8 mouse cellular contexts compared by ENCODE assay signal in the genomic region with DNA sequence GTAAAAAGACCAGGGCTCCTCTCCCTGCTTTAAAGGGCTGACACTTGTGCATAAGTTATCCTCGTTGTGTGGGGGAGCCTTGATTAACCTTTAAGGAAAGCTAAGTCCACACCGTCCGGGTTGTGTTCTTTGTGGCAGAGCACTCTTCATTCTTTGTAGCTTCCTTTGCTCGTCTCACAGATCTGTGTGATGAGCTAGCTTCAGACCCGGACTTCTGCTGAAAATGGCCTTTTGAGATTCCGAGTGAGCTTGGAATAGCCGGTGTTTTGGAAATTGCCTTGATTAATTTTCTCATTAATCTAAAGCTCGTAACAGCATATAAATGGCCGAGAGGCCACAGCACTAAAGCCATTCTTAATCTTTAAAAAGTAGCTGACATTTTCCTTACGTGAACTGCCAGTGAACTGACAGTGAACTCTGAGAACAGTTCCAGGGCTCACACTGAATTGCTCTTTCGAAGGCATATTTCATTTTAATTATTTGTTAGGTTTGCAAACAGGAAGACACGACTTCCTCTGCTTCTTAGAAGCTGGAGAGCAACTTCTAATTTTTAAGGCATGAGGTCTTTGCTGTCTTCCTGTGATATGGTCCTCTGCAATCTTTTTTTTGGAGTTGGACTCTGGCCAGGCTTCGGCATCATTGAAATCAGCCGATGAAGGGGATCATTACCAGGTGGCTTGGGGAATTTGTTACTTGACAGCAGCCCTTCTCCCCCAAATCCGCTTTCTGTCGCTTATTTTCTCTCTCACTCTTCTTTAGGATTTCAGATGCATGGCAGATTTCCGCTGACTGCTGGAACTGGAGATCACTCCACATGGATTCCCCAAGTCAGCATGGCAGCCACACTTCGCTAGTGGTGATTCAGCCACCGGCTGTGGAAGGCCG. TPM values are rescaled to one million over a fixed set of nuclear protein-coding genes. Genes with fewer than 3 reads are reported as not detected.
DNase-seq lines count a peak whose midpoint lies in the region; ATAC-seq and TF ChIP-seq lines count a peak whose summit lies in the region.

No protein-coding gene starts in this region.

- WGBS in spleen, adult 2 months = 52% methylated on average over 20 of the region's 20 CpGs
- 55% methylated on average over 20 of the region's 20 CpGs for WGBS in heart, postnatal 0 days
- 31% methylated on average over 20 of the region's 20 CpGs for WGBS in neural tube, embryonic 13.5 days

- peak overlapping the region; percentile 93 for H3K4me2 ChIP-seq in heart, postnatal 0 days (ENCODE audit: low read depth, low read length)
- peak overlapping the region; percentile 65 for H3K4me2 ChIP-seq in neural tube, embryonic 13.5 days

- H3K27ac ChIP-seq in spleen, adult 2 months (ENCODE audit: insufficient read depth, low read length) = 0 out of 2 replicates have a peak overlapping the region, but pooled peaks have one; percentile 31
- H3K27ac ChIP-seq in heart, postnatal 0 days (ENCODE audit: low read depth) = peak overlapping the region; percentile 81
- no peak overlapping the region for H3K27ac ChIP-seq in neural tube, embryonic 13.5 days (replicated peaks)

- no peak for ATAC-seq in heart, postnatal 0 days (ENCODE audit: insufficient read depth, low read depth)
- no peak for ATAC-seq in neural tube, embryonic 13.5 days (ENCODE audit: low read depth)

- no peaks in the 10 kb centered on the region for H3K36me3 ChIP-seq in spleen, adult 2 months (ENCODE audit: control insufficient read depth, insufficient read depth, low read length)
- H3K36me3 ChIP-seq in heart, postnatal 0 days (replicated peaks; ENCODE audit: control insufficient read depth, insufficient read depth, low read length) = peaks cover 28% of the 10 kb centered on the region
- peaks cover 21% of the 10 kb centered on the region for H3K36me3 ChIP-seq in neural tube, embryonic 13.5 days

- no peak overlapping the region for H3K4me3 ChIP-seq in spleen, adult 2 months (ENCODE audit: extremely low read depth, insufficient read depth, insufficient read length)
- H3K4me3 ChIP-seq in heart, postnatal 0 days (ENCODE audit: low read depth, low read length) = peak overlapping the region; percentile 79
- peak overlapping the region; percentile 82 for H3K4me3 ChIP-seq in neural tube, embryonic 13.5 days

- no peak for TF ChIP-seq EP300 in heart, postnatal 0 days (IDR thresholded peaks at IDR 0.05; ENCODE audit: low read depth)

- DNase-seq in spleen, adult 2 months (ENCODE audit: low read depth in 1 of 2, low spot score in 2 of 2) = no peak
- no peak for DNase-seq in spleen, postnatal 10 days (ENCODE audit: low spot score in 2 of 2)
- DNase-seq in heart, postnatal 0 days (ENCODE audit: low spot score) = no peak
- DNase-seq in kidney, postnatal 36 days = peak; percentile 58 to 62
- no peak for DNase-seq in spleen, postnatal 36 days (ENCODE audit: low spot score in 2 of 2)
- DNase-seq in spleen, postnatal 14 days (ENCODE audit: low spot score in 2 of 2) = no peak
- DNase-seq in cerebellum, adult 8-10 months = no peak

- peaks cover 8% of the 10 kb centered on the region; the same call in 1 of the 2 replicates for H3K27me3 ChIP-seq in spleen, adult 2 months (ENCODE audit: control insufficient read depth, insufficient read depth, low read length)
- no peaks in the 10 kb centered on the region for H3K27me3 ChIP-seq in heart, postnatal 0 days (ENCODE audit: control insufficient read depth, insufficient read depth, low read length)
- peaks cover 28% of the 10 kb centered on the region for H3K27me3 ChIP-seq in neural tube, embryonic 13.5 days

- TF ChIP-seq CTCF in spleen, adult 2 months (IDR thresholded peaks at IDR 0.05; ENCODE audit: extremely low read depth, insufficient read depth, insufficient read length, insufficient replicate concordance) = no peak
- no peak for TF ChIP-seq CTCF in heart, postnatal 0 days (IDR thresholded peaks at IDR 0.05; ENCODE audit: low read depth)

- peaks cover 11% of the 10 kb centered on the region for H3K4me1 ChIP-seq in spleen, adult 2 months (ENCODE audit: control insufficient read depth, insufficient read depth, insufficient read length)
- peaks cover 9% of the 10 kb centered on the region; the same call in 1 of the 2 replicates for H3K4me1 ChIP-seq in heart, postnatal 0 days (ENCODE audit: control insufficient read depth, insufficient read depth)
- peaks cover 30% of the 10 kb centered on the region for H3K4me1 ChIP-seq in neural tube, embryonic 13.5 days (replicated peaks)

- no peak for TF ChIP-seq POLR2A in spleen, adult 2 months (IDR thresholded peaks at IDR 0.05; ENCODE audit: low read depth, low read length)

- no peaks in the 10 kb centered on the region for H3K9me3 ChIP-seq in heart, postnatal 0 days (replicated peaks; ENCODE audit: control insufficient read depth, low read length)
- no peaks in the 10 kb centered on the region for H3K9me3 ChIP-seq in neural tube, embryonic 13.5 days

- H3K9ac ChIP-seq in heart, postnatal 0 days (replicated peaks; ENCODE audit: low read depth, low read length) = peak overlapping the region; percentile 79
- peak overlapping the region; percentile 84 for H3K9ac ChIP-seq in neural tube, embryonic 13.5 days

RNA-seq across cellular contexts. Expression of a gene that starts 2.3 kb away (rescaled TPM):
- 6.1 and 9.5 TPM in 2 replicates for polyA plus RNA-seq in spleen, adult 2 months (2012; rRNA removed)
- total RNA-seq in heart, postnatal 0 days (2014; rRNA removed; ENCODE audit: low replicate concordance) = 39.2 and 39.6 TPM in 2 replicates
- polyA plus RNA-seq in heart, postnatal 0 days (2015; fragmentation: Nextera tagmentation; extraction: Ambion mirVana) = 4.8 and 5.4 TPM in 2 replicates
- polyA plus RNA-seq in neural tube, embryonic 13.5 days (2015; fragmentation: Nextera tagmentation; extraction: Ambion mirVana) = 4.4 TPM in 2 replicates

Comparison
In these comparisons a context has a peak if more than half of its experiments do, and no peak if none do; other contexts are left out.
1. DNase-seq: peak in kidney, postnatal 36 days (2 of 2); none in spleen, adult 2 months (0 of 2), spleen, postnatal 10 days (0 of 2), heart, postnatal 0 days (single experiment), spleen, postnatal 36 days (0 of 2), spleen, postnatal 14 days (0 of 2) and cerebellum, adult 8-10 months (single experiment).